Mouse (Mus musculus): Measurements from ENCODE around the gene Cnnm1. TPM values are rescaled to one million over a fixed set of nuclear protein-coding genes. Genes with fewer than 3 reads are reported as not detected.

Cnnm1 gene
- polyA plus RNA-seq, 1 experiment from 2014 or later, result 0.29 TPM

DNA sequence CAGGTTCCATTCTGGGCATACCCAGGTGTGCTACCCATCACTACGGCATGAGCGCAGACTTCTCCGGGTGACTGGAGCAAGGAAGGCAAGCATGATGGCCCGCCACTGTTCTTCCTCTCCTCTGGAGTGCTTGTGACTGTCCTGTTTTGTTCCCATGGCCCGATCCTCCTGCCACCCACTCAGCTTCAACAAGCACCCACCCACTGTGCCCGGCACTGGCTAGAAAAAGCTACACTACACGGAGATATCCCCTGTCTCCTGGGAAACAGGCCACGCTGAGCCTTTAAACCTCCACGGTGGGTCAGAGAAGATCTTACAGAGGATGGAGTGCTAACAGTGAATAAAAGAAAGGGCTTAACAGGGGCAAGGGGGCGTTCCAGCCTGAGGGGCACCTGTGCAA is 79.0 kb downstream of the Cnnm1 start:
- Histone ChIP-seq H3K9me3 (ENCODE audit: control insufficient read depth, low read length) (no peaks in the 10 kb centered on the region), H3K27me3 (ENCODE audit: control insufficient read depth, insufficient read depth, low read length) (no peaks in the 10 kb centered on the region), H3K4me3 (ENCODE audit: low read depth, low read length) (no peak overlapping the region), H3K36me3 (ENCODE audit: control insufficient read depth, insufficient read depth, low read length) (no peaks in the 10 kb centered on the region; the same call in 1 of the 2 replicates), H3K4me2 (ENCODE audit: low read depth) (no peak overlapping the region), H3K4me1 (ENCODE audit: control insufficient read depth, insufficient read depth, low read length) (peaks cover 4% of the 10 kb centered on the region; the same call in 1 of the 2 replicates), H3K27ac (ENCODE audit: low read depth, low read length) (no peak overlapping the region), H3K9ac (ENCODE audit: low read length) (no peak overlapping the region)
- ATAC-seq (ENCODE audit: insufficient read depth, low FRiP score, low TSS enrichment) (no peak), DNase-seq (ENCODE audit: low spot score) (no peak)
- WGBS, result 90% methylated on average over 10 of the region's 10 CpGs

- Histone ChIP-seq H3K36me3 (ENCODE audit: control insufficient read depth, insufficient read depth, low read length) (no peaks in the 10 kb centered on the region), H3K4me3 (ENCODE audit: low read depth, low read length) (no peak overlapping the region), H3K27ac (ENCODE audit: low read depth, low read length) (no peak overlapping the region), H3K4me1 (ENCODE audit: control insufficient read depth, insufficient read depth, low read length) (peaks cover 9% of the 10 kb centered on the region), H3K4me2 (ENCODE audit: low read depth) (no peak overlapping the region), H3K9me3 (ENCODE audit: control insufficient read depth, low read length) (no peaks in the 10 kb centered on the region), H3K9ac (ENCODE audit: low read length) (no peak overlapping the region), H3K27me3 (ENCODE audit: control insufficient read depth, insufficient read depth, low read length) (no peaks in the 10 kb centered on the region)
- DNase-seq (ENCODE audit: low spot score), result no peak
- 87% methylated on average over 9 of the region's 10 CpGs for WGBS
- no peak for ATAC-seq (ENCODE audit: insufficient read depth, low FRiP score, low TSS enrichment)
Measured at GRCm38 (mm10) chr19:43520402-43520801, 80.2 kb downstream of the Cnnm1 start.

DNA sequence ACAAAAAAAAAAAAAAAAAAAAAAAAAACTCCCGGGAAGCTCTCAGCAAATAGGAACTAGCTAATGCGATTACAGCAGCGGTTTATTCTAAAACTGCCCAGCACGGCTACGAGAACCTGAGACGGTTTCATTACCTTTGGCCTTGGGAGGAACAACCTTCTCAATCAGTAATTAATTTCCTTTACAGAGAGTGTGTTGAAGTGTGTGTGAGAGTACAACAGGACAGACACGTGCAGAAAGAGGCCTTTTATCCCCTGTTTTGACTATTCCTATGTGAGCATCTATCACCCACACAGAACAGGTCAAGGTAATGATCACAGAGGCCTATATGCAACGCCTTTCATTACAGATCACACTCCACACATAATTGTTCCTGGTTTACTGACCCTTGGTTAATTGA is 81.1 kb downstream of the Cnnm1 start:
- H3K4me1 ChIP-seq (ENCODE audit: control insufficient read depth, insufficient read depth, low read length), result peaks cover 9% of the 10 kb centered on the region
- DNase-seq (ENCODE audit: low spot score) (no peak), ATAC-seq (ENCODE audit: insufficient read depth, low FRiP score, low TSS enrichment) (no peak)
- H3K36me3 ChIP-seq (ENCODE audit: control insufficient read depth, insufficient read depth, low read length), result no peaks in the 10 kb centered on the region
- 53% methylated on average over 8 of the region's 8 CpGs for WGBS
- no peak overlapping the region for H3K4me2 ChIP-seq (ENCODE audit: low read depth)
- H3K27me3 ChIP-seq (ENCODE audit: control insufficient read depth, insufficient read depth, low read length), result no peaks in the 10 kb centered on the region
- no peak overlapping the region for H3K4me3 ChIP-seq (ENCODE audit: low read depth, low read length)
- no peak overlapping the region for H3K9ac ChIP-seq (ENCODE audit: low read length)
- no peaks in the 10 kb centered on the region for H3K9me3 ChIP-seq (ENCODE audit: control insufficient read depth, low read length)
- H3K27ac ChIP-seq (ENCODE audit: low read depth, low read length), result no peak overlapping the region

DNA sequence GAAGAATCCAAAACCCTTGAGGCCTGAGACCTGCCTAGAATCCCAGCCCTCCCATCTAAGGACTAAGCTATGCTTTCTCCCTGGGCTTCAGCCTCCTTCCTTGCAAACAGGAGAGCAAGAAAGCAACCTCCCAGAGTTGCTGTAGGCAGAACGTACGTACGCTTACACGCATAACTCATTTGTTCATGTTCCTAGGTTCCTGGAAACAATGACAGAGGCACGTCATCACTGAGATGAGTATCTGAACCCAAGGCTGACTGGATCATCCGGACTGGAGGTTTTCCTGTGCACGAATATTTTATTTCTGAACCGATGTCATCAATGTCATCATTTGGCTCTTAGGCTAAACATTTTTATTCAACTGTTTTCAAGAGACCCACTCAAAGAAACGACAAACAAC is 81.8 kb downstream of the Cnnm1 start:
- WGBS, result 88% methylated on average over 9 of the region's 9 CpGs
- no peak overlapping the region for H3K4me3 ChIP-seq (ENCODE audit: low read depth, low read length)
- DNase-seq (ENCODE audit: low spot score), result no peak
- peaks cover 9% of the 10 kb centered on the region for H3K4me1 ChIP-seq (ENCODE audit: control insufficient read depth, insufficient read depth, low read length)
- no peaks in the 10 kb centered on the region for H3K27me3 ChIP-seq (ENCODE audit: control insufficient read depth, insufficient read depth, low read length)
- H3K4me2 ChIP-seq (ENCODE audit: low read depth), result no peak overlapping the region
- no peak overlapping the region for H3K27ac ChIP-seq (ENCODE audit: low read depth, low read length)
- no peaks in the 10 kb centered on the region for H3K9me3 ChIP-seq (ENCODE audit: control insufficient read depth, low read length)
- no peak for ATAC-seq (ENCODE audit: insufficient read depth, low FRiP score, low TSS enrichment)
- H3K9ac ChIP-seq (ENCODE audit: low read length), result no peak overlapping the region
- no peaks in the 10 kb centered on the region for H3K36me3 ChIP-seq (ENCODE audit: control insufficient read depth, insufficient read depth, low read length)

- DNase-seq (ENCODE audit: low spot score), result peak; percentile 23
- no peak for ATAC-seq (ENCODE audit: insufficient read depth, low FRiP score, low TSS enrichment)
- peak overlapping the region; percentile 73 for H3K4me3 ChIP-seq (ENCODE audit: low read depth, low read length)
- H3K36me3 ChIP-seq (ENCODE audit: control insufficient read depth, insufficient read depth, low read length), result no peaks in the 10 kb centered on the region
- no peaks in the 10 kb centered on the region for H3K9me3 ChIP-seq (ENCODE audit: control insufficient read depth, low read length)
- peak overlapping the region; percentile 74 for H3K4me2 ChIP-seq (ENCODE audit: low read depth)
- 6% methylated on average over 12 of the region's 12 CpGs for WGBS
- no peaks in the 10 kb centered on the region for H3K27me3 ChIP-seq (ENCODE audit: control insufficient read depth, insufficient read depth, low read length)
- H3K4me1 ChIP-seq (ENCODE audit: control insufficient read depth, insufficient read depth, low read length), result peaks cover 9% of the 10 kb centered on the region
- peak overlapping the region; percentile 66 for H3K9ac ChIP-seq (ENCODE audit: low read length)
- no peak overlapping the region for H3K27ac ChIP-seq (ENCODE audit: low read depth, low read length)
Measured at GRCm38 (mm10) chr19:43523551-43523950, 83.3 kb downstream of the Cnnm1 start.

- Histone ChIP-seq H3K9ac (ENCODE audit: low read length) (peak within 1 kb of the TSS; percentile 66), H3K27ac (ENCODE audit: low read depth, low read length) (no peak within 1 kb of the TSS), H3K4me2 (ENCODE audit: low read depth) (peak within 1 kb of the TSS; percentile 75), H3K4me3 (ENCODE audit: low read depth, low read length) (peak within 1 kb of the TSS; percentile 73), H3K36me3 (ENCODE audit: control insufficient read depth, insufficient read depth, low read length) (no peaks in the 10 kb centered on the region), H3K9me3 (ENCODE audit: control insufficient read depth, low read length) (no peaks in the 10 kb centered on the region), H3K27me3 (ENCODE audit: control insufficient read depth, insufficient read depth, low read length) (no peaks in the 10 kb centered on the region), H3K4me1 (ENCODE audit: control insufficient read depth, insufficient read depth, low read length) (peaks cover 9% of the 10 kb centered on the region)
- peak; percentile 100 for ATAC-seq (ENCODE audit: insufficient read depth, low FRiP score, low TSS enrichment)
- WGBS, result under 1% methylated on average over 58 of the region's 58 CpGs
- peak; percentile 96 for DNase-seq (ENCODE audit: low spot score)
Measured at GRCm38 (mm10) chr19:43524187-43525103, 84.2 kb downstream of the Cnnm1 start, which contains the start of gene Got1. TSS of gene Got1 (minus strand) at chr19:43524605.

- Histone ChIP-seq H3K9me3 (ENCODE audit: control insufficient read depth, low read length) (no peaks in the 10 kb centered on the region), H3K27me3 (ENCODE audit: control insufficient read depth, insufficient read depth, low read length) (no peaks in the 10 kb centered on the region), H3K4me2 (ENCODE audit: low read depth) (peak overlapping the region; percentile 75), H3K4me1 (ENCODE audit: control insufficient read depth, insufficient read depth, low read length) (peaks cover 9% of the 10 kb centered on the region), H3K27ac (ENCODE audit: low read depth, low read length) (no peak overlapping the region), H3K36me3 (ENCODE audit: control insufficient read depth, insufficient read depth, low read length) (no peaks in the 10 kb centered on the region), H3K4me3 (ENCODE audit: low read depth, low read length) (peak overlapping the region; percentile 73), H3K9ac (ENCODE audit: low read length) (peak overlapping the region; percentile 60)
- DNase-seq (ENCODE audit: low spot score) (peak; percentile 23), ATAC-seq (ENCODE audit: insufficient read depth, low FRiP score, low TSS enrichment) (no peak; the same call in 1 of the 2 replicates)
- 21% methylated on average over 10 of the region's 10 CpGs for WGBS
Measured at GRCm38 (mm10) chr19:43525104-43525482, 84.9 kb downstream of the Cnnm1 start.

DNA sequence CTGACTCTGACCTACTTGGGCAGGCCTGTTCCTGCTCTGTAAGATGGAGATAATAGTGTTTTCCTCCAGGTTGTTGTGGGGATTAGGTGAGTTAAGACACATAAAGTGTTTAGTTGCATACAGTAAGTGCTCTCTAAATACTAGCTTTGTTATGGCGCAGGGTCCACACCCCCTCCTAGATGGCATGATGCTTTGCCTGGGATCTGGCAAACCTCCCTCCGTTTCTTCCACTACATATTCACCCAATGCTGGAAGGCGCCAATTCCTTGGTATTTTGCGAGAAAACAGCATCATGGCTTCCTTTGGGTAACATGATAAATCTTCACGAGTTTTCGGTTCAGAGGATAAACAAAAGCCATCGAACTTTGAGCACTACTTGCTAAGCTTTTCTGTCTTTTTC is 85.3 kb downstream of the Cnnm1 start:
- Histone ChIP-seq H3K9ac (ENCODE audit: low read length) (no peak overlapping the region), H3K27ac (ENCODE audit: low read depth, low read length) (no peak overlapping the region), H3K4me1 (ENCODE audit: control insufficient read depth, insufficient read depth, low read length) (peaks cover 9% of the 10 kb centered on the region), H3K4me2 (ENCODE audit: low read depth) (no peak overlapping the region; the same call in 1 of the 2 replicates), H3K9me3 (ENCODE audit: control insufficient read depth, low read length) (no peaks in the 10 kb centered on the region), H3K36me3 (ENCODE audit: control insufficient read depth, insufficient read depth, low read length) (no peaks in the 10 kb centered on the region), H3K27me3 (ENCODE audit: control insufficient read depth, insufficient read depth, low read length) (no peaks in the 10 kb centered on the region), H3K4me3 (ENCODE audit: low read depth, low read length) (no peak overlapping the region; the same call in 1 of the 2 replicates)
- no peak for DNase-seq (ENCODE audit: low spot score)
- WGBS, result 92% methylated on average over 7 of the region's 7 CpGs
- ATAC-seq (ENCODE audit: insufficient read depth, low FRiP score, low TSS enrichment), result no peak

DNA sequence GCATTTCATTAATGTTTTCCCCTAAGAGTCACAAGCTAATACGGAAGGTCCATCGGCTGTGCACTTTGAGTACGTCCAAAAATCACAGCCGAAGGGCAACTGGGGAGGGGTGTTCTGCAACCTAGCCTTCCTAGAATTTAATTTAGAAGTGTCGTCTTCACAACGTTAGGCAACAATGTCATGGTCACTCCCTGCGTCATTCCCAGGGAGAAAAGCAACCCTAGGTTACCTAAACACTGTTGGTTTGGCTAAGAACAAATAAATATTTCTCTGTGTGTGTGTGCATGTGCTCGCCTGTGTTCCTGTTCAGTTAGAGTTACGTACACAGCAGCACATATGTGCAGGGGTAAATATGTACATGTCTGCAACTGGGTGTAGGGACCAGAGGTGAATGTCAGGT is 85.8 kb downstream of the Cnnm1 start:
- no peaks in the 10 kb centered on the region for H3K36me3 ChIP-seq (ENCODE audit: control insufficient read depth, insufficient read depth, low read length)
- H3K27ac ChIP-seq (ENCODE audit: low read depth, low read length), result no peak overlapping the region
- no peak for DNase-seq (ENCODE audit: low spot score)
- 93% methylated on average over 9 of the region's 9 CpGs for WGBS
- no peaks in the 10 kb centered on the region for H3K9me3 ChIP-seq (ENCODE audit: control insufficient read depth, low read length)
- no peak overlapping the region for H3K4me3 ChIP-seq (ENCODE audit: low read depth, low read length)
- ATAC-seq (ENCODE audit: insufficient read depth, low FRiP score, low TSS enrichment), result no peak
- H3K9ac ChIP-seq (ENCODE audit: low read length), result no peak overlapping the region
- no peak overlapping the region for H3K4me2 ChIP-seq (ENCODE audit: low read depth)
- H3K4me1 ChIP-seq (ENCODE audit: control insufficient read depth, insufficient read depth, low read length), result peaks cover 9% of the 10 kb centered on the region
- no peaks in the 10 kb centered on the region for H3K27me3 ChIP-seq (ENCODE audit: control insufficient read depth, insufficient read depth, low read length)
